Mouse (Mus musculus) liver, embryonic 14.5 days (tissue): ENCODE results near the gene Pex14. TPM values are rescaled to one million over a fixed set of nuclear protein-coding genes. Genes with fewer than 3 reads are reported as not detected.

Experiments
- ATAC-seq: fragments of 200-750 bp; cut with Nextera tagmentation; 2 replicates; pipeline ENCODE4 v1.8.0; 2017; ENCODE audit warnings: moderate number of reproducible peaks, mild to moderate bottlenecking, moderate library complexity; ENCODE audit not compliant: insufficient read depth
- DNase-seq, 3 experiments: peaks; one replicate each; pipeline ENCODE4 v3.0.0-alpha.2; 2012 to 2013; ENCODE audit warnings: low read depth in 3 of 3, low spot score in 3 of 3
- H3K27ac ChIP-seq: fragments of 300-500 bp; sonication (generic); 2 replicates; pipeline ENCODE4 v1.5.1; 2014; ENCODE audit warnings: moderate library complexity, mild to moderate bottlenecking, control low read depth, inconsistent platforms
- H3K27me3 ChIP-seq: fragments of 300-500 bp; sonication (generic); 2 replicates; pipeline ENCODE4 v1.6.1; 2014; ENCODE audit warnings: mild to moderate bottlenecking, low read length, moderate library complexity; ENCODE audit not compliant: control insufficient read depth, insufficient read depth
- H3K36me3 ChIP-seq: fragments of 300-500 bp; sonication (generic); replicated peaks from 2 replicates; pipeline ENCODE4 v1.6.1; 2014; ENCODE audit warnings: low read depth; ENCODE audit not compliant: control insufficient read depth, insufficient read depth
- H3K4me1 ChIP-seq, 2 experiments: fragments of 200-500 bp in 1 of 2; fragments of 300-500 bp in 1 of 2; sonication (generic) in 1 of 2; replicated peaks; 2 replicates each; pipeline ENCODE4 v1.6.1; 2012 to 2014; ENCODE audit warnings: antibody characterized with exemption in 1 of 2, inconsistent platforms in 1 of 2, low read length in 1 of 2; ENCODE audit not compliant: control insufficient read depth in 2 of 2, insufficient read depth in 2 of 2
- H3K4me2 ChIP-seq: fragments of 300-500 bp; sonication (generic); 2 replicates; pipeline ENCODE4 v1.6.1; 2014; ENCODE audit warnings: low read depth, mild to moderate bottlenecking, control low read depth, moderate library complexity
- H3K4me3 ChIP-seq, 2 experiments: fragments of 200-500 bp in 1 of 2; fragments of 300-500 bp in 1 of 2; sonication (generic) in 1 of 2; 2 replicates each; pipeline ENCODE4 v1.5.1; 2012 to 2014; ENCODE audit warnings: low read depth in 2 of 2, low read length in 2 of 2, mild to moderate bottlenecking in 2 of 2, control low read depth in 1 of 2, inconsistent platforms in 1 of 2, moderate library complexity in 1 of 2; ENCODE audit not compliant: insufficient read depth in 1 of 2
- H3K9ac ChIP-seq: fragments of 300-500 bp; sonication (generic); replicated peaks from 2 replicates; pipeline ENCODE4 v1.6.1; 2014; ENCODE audit warnings: mild to moderate bottlenecking, control low read depth, moderate library complexity
- H3K9me3 ChIP-seq: fragments of 300-500 bp; sonication (generic); 2 replicates; pipeline ENCODE4 v1.6.1; 2016; ENCODE audit warnings: low read length, mixed read lengths; ENCODE audit not compliant: control insufficient read depth
- CTCF ChIP-seq: IDR thresholded peaks from 2 replicates; pipeline ENCODE4 v1.5.1; 2016; ENCODE audit warnings: antibody characterized with exemption, low read depth, control low read depth
- EP300 ChIP-seq: IDR thresholded peaks from 2 replicates; pipeline ENCODE4 v1.6.1; 2016; ENCODE audit warnings: antibody characterized with exemption, low read depth
- WGBS: fragments of 180-500 bp; shearing (Covaris S2); extraction: QIAGEN DNeasy Blood & Tissue Kit; methylation state at CpG from one replicate; pipeline ENCODE4 v1.1.7; 2014; ENCODE audit not compliant: insufficient replicate concordance; 5-methylcytosine and 5-hydroxymethylcytosine counted together
- polyA plus RNA-seq, 2 experiments: library from polyadenylated mRNA; depleted of rRNA in 1 of 2; stranded (reverse) in 1 of 2; unstranded in 1 of 2; fragments of >200 nt; fragmentation: Nextera tagmentation in 1 of 2; extraction: Ambion mirVana in 1 of 2; gene quantifications; 2 replicates each; pipeline versions ENCODE4 v1.2.1 to v1.2.3; 2012 to 2014

Pex14 gene
- polyA plus RNA-seq, 2 experiments = 11.4 to 14.9 TPM

DNA sequence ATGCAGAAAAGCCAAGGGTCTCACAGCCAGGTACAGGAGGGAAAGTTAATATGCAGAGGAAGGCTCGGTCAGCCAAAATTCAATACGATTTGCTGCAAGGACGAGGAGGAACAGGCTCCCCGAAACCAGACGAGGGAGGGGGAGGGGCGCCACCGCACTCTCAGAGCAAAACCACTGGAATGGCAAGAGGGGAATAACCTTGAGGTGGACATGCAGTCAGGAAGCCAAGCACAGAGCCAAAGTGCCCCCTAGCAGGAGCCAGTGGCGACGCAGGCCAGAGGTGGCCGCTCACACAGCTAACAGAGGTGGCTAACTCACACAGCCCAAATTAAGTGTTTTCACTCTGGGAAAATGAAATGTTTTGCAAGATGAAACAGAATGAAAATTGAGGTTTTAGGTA is 52.3 kb downstream of the Pex14 start:
- ATAC-seq (no peak), DNase-seq (peak in 1 of 3 experiments; percentile 20)
- TF ChIP-seq CTCF = peak; percentile 71
- TF ChIP-seq EP300 = no peak
- 19% methylated on average over 10 of the region's 10 CpGs for WGBS
- Histone ChIP-seq H3K9ac (no peak overlapping the region), H3K4me2 (no peak overlapping the region), H3K27ac (no peak overlapping the region), H3K4me3 (no peak overlapping the region), H3K27me3 (no peaks in the 10 kb centered on the region), H3K9me3 (no peaks in the 10 kb centered on the region), H3K4me1 (peaks cover 0 to 20% of the 10 kb centered on the region in 2 experiments; a peak in 2 of 4 replicates), H3K36me3 (no peaks in the 10 kb centered on the region)

DNA sequence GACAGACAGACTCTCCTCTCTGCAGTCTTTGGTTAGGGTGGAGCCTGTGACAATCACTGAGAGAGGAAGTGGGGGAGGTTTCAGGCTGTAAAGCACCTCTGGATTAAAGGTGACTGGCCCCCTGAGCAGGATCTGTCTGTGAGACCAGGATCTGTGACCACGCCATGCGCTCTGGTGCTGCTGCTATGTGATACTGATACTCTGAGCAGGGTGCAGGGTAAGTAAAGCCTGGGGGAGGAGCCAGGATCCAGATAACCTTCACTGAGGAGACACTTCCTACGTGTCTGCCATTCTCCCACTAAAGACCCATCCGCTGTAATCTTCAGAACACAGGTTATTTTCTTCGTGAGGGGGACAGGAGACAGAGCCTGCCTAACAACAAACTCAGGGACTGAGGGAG is 53.8 kb downstream of the Pex14 start:
- ATAC-seq (peak; percentile 76; the same call in 1 of the 2 replicates), DNase-seq (peak in 2 of 3 experiments; percentile 22 to 29)
- H3K4me2 ChIP-seq = no peak overlapping the region
- H3K27me3 ChIP-seq = no peaks in the 10 kb centered on the region
- H3K36me3 ChIP-seq = no peaks in the 10 kb centered on the region
- 16% methylated on average over 5 of the region's 5 CpGs for WGBS
- TF ChIP-seq EP300 (no peak), CTCF (no peak)
- H3K9ac ChIP-seq = no peak overlapping the region
- H3K27ac ChIP-seq = no peak overlapping the region
- H3K9me3 ChIP-seq = no peaks in the 10 kb centered on the region
- peaks cover 0 to 20% of the 10 kb centered on the region in 2 experiments; a peak in 2 of 4 replicates for H3K4me1 ChIP-seq
- H3K4me3 ChIP-seq = no peak overlapping the region

DNA sequence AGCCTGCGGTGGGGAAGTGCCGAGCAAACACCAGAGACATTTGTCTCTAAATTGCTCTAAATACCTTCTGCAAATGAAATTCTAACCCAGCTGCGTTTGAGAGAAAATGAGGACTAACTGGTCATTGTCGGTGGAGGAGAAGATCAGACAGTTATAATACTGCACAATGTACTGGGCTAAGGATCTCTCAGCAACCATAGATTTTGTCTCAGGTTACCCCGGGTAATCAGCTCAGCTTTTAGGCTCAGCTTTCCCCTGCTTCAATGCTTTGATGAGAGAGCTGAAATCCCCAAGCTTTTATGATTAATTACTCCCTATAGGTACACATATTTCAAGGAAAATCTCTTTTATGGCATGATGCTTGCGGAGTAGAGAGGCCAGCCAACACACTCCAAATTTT is 59.4 kb downstream of the Pex14 start:
- H3K9ac ChIP-seq = no peak overlapping the region
- no peaks in the 10 kb centered on the region; a peak in 1 of 4 replicates for H3K4me1 ChIP-seq
- no peak for ATAC-seq
- DNase-seq = no peak
- TF ChIP-seq EP300 (no peak), CTCF (no peak)
- no peaks in the 10 kb centered on the region for H3K36me3 ChIP-seq
- no peak overlapping the region for H3K4me3 ChIP-seq
- H3K9me3 ChIP-seq = no peaks in the 10 kb centered on the region
- WGBS = 74% methylated on average over 6 of the region's 6 CpGs
- no peak overlapping the region for H3K27ac ChIP-seq
- no peaks in the 10 kb centered on the region for H3K27me3 ChIP-seq
- no peak overlapping the region for H3K4me2 ChIP-seq

DNA sequence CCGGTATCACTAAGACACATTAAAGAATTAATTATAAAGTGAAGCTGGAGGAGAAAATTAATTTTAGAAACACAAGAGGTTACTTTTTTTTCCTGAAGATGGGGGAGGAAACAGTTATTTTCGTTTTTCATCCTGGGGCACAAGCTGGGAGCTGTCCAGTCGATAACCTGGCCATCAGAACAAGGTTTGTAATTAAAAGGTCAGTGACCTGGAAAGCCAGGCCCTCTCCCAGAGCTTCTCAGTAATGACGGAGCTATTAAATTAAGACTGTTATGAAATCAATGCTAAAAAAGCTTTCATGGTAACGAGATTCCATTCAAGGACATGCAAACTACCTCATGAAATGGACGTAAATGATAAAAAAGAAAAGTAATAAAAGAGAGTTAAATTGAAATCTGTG is 62.0 kb downstream of the Pex14 start:
- no peak overlapping the region for H3K4me2 ChIP-seq
- no peak overlapping the region for H3K27ac ChIP-seq
- no peaks in the 10 kb centered on the region for H3K4me1 ChIP-seq
- H3K36me3 ChIP-seq = no peaks in the 10 kb centered on the region
- 63% methylated on average over 6 of the region's 6 CpGs for WGBS
- no peaks in the 10 kb centered on the region for H3K9me3 ChIP-seq
- no peak overlapping the region for H3K9ac ChIP-seq
- TF ChIP-seq EP300 = no peak
- H3K4me3 ChIP-seq = no peak overlapping the region
- DNase-seq = no peak
- H3K27me3 ChIP-seq = no peaks in the 10 kb centered on the region
- no peak for ATAC-seq

DNA sequence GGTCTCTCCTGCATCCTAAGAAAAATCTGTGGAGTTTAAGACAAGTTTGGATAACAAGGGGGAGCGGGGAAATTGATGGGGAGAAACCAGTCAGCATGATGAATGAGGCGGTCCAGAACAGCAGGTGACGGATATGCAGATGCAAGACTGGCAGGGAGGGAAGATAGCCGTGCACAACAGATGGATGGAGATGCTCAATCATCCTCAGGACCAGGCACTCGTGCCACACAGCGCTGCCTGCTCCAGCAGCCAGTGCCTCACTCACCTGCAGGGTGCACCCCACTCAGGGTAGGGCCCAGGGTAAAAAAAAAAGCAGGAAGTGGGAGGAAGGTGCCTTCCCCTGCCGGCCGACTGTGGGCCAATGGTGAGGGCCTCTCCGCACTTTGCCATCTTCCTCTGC is 63.1 kb downstream of the Pex14 start:
- no peak overlapping the region for H3K9ac ChIP-seq
- no peaks in the 10 kb centered on the region for H3K4me1 ChIP-seq
- H3K9me3 ChIP-seq = no peaks in the 10 kb centered on the region
- H3K4me3 ChIP-seq = no peak overlapping the region
- H3K27me3 ChIP-seq = no peaks in the 10 kb centered on the region
- H3K4me2 ChIP-seq = no peak overlapping the region
- no peaks in the 10 kb centered on the region for H3K36me3 ChIP-seq
- 56% methylated on average over 9 of the region's 9 CpGs for WGBS
- no peak for ATAC-seq
- no peak for DNase-seq
- H3K27ac ChIP-seq = no peak overlapping the region
- no peak for TF ChIP-seq EP300
- no peak for TF ChIP-seq CTCF
